Mouse (Mus musculus): Measurements from ENCODE around the gene Sfxn5.

Sfxn5 gene

GRCm38 (mm10) chr6:85333000-85333669, at the start of gene Sfxn5:
Sfxn5 (minus strand) TSS chr6:85333422.
- DNase-seq (ENCODE audit: low spot score in 2 of 2), result peak; percentile 94

GRCm38 (mm10) chr6:85382791-85383190, 49.6 kb upstream of the Sfxn5 start:
- no peak for DNase-seq (ENCODE audit: low spot score in 2 of 2)

- DNase-seq (ENCODE audit: low spot score in 2 of 2), result no peak
These were observed 48.4 kb upstream of the Sfxn5 start for GRCm38 (mm10) chr6:85381648-85382020.

GRCm38 (mm10) chr6:85380901-85381647, 47.9 kb upstream of the Sfxn5 start:
- DNase-seq (ENCODE audit: low spot score in 2 of 2), result no peak

GRCm38 (mm10) chr6:85380201-85380900, 47.1 kb upstream of the Sfxn5 start:
- peak; percentile 61 to 70 for DNase-seq (ENCODE audit: low spot score in 2 of 2)

GRCm38 (mm10) chr6:85378629-85379028, 45.4 kb upstream of the Sfxn5 start:
- no peak for DNase-seq (ENCODE audit: low spot score in 2 of 2)

- DNase-seq (ENCODE audit: low spot score in 2 of 2), result no peak
These were observed 44.7 kb upstream of the Sfxn5 start for GRCm38 (mm10) chr6:85377876-85378275.

GRCm38 (mm10) chr6:85377066-85377734, 44.0 kb upstream of the Sfxn5 start:
- no peak for DNase-seq (ENCODE audit: low spot score in 2 of 2)

- DNase-seq (ENCODE audit: low spot score in 2 of 2), result peak; percentile 88 to 93
These were observed 41.5 kb upstream of the Sfxn5 start for GRCm38 (mm10) chr6:85374734-85375114.

GRCm38 (mm10) chr6:85373951-85374733, 40.9 kb upstream of the Sfxn5 start, which contains the start of gene Rab11fip5:
Rab11fip5 (minus strand) TSS chr6:85374634.
- DNase-seq (ENCODE audit: low spot score in 2 of 2), result peak in 1 of 2 experiments; percentile 33

- no peak for DNase-seq (ENCODE audit: low spot score in 2 of 2)
These were observed 40.0 kb upstream of the Sfxn5 start for GRCm38 (mm10) chr6:85373066-85373860.

- no peak for DNase-seq (ENCODE audit: low spot score in 2 of 2)
These were observed 39.3 kb upstream of the Sfxn5 start for GRCm38 (mm10) chr6:85372496-85372895.

GRCm38 (mm10) chr6:85371859-85372405, 38.7 kb upstream of the Sfxn5 start:
- DNase-seq (ENCODE audit: low spot score in 2 of 2), result no peak

GRCm38 (mm10) chr6:85370666-85371430, 37.6 kb upstream of the Sfxn5 start:
- no peak for DNase-seq (ENCODE audit: low spot score in 2 of 2)

GRCm38 (mm10) chr6:85370041-85370440, 36.8 kb upstream of the Sfxn5 start:
- DNase-seq (ENCODE audit: low spot score in 2 of 2), result no peak

GRCm38 (mm10) chr6:85369181-85369860, 36.1 kb upstream of the Sfxn5 start:
- DNase-seq (ENCODE audit: low spot score in 2 of 2), result no peak

GRCm38 (mm10) chr6:85368722-85369121, 35.5 kb upstream of the Sfxn5 start:
- DNase-seq (ENCODE audit: low spot score in 2 of 2), result no peak

- no peak for DNase-seq (ENCODE audit: low spot score in 2 of 2)
These were observed 34.9 kb upstream of the Sfxn5 start for GRCm38 (mm10) chr6:85368166-85368565.

- no peak for DNase-seq (ENCODE audit: low spot score in 2 of 2)
These were observed 33.2 kb upstream of the Sfxn5 start for GRCm38 (mm10) chr6:85366387-85366786.
